Mouse (Mus musculus) hindbrain, embryonic 15.5 days (tissue): ENCODE data around the gene Pip5k1c. TPM values are rescaled to one million over a fixed set of nuclear protein-coding genes. Genes with fewer than 3 reads are reported as not detected.

Source experiments
- ATAC-seq: fragments of 200-750 bp; cut with Nextera tagmentation; 2 replicates; pipeline ENCODE4 v1.8.0; 2017; ENCODE audit warnings: low read depth, moderate number of reproducible peaks, moderate TSS enrichment; ENCODE audit not compliant: low FRiP score
- H3K27ac ChIP-seq: fragments of 300-500 bp; sonication (generic); replicated peaks from 2 replicates; pipeline ENCODE4 v1.5.1; 2015; ENCODE audit warnings: mild to moderate bottlenecking, inconsistent platforms
- H3K27me3 ChIP-seq: fragments of 300-500 bp; sonication (generic); 2 replicates; pipeline ENCODE4 v1.6.1; 2015; ENCODE audit warnings: control low read depth, inconsistent platforms
- H3K36me3 ChIP-seq: fragments of 300-500 bp; sonication (generic); 2 replicates; pipeline ENCODE4 v1.6.1; 2015; ENCODE audit warnings: control low read depth, inconsistent platforms
- H3K4me1 ChIP-seq: fragments of 300-500 bp; sonication (generic); replicated peaks from 2 replicates; pipeline ENCODE4 v1.6.1; 2015; ENCODE audit warnings: control low read depth, inconsistent platforms
- H3K4me2 ChIP-seq: fragments of 300-500 bp; sonication (generic); 2 replicates; pipeline ENCODE4 v1.6.1; 2015; ENCODE audit warnings: moderate library complexity, mild to moderate bottlenecking, inconsistent platforms
- H3K4me3 ChIP-seq: fragments of 300-500 bp; sonication (generic); 2 replicates; pipeline ENCODE4 v1.5.1; 2015; ENCODE audit warnings: mild to moderate bottlenecking, inconsistent platforms
- H3K9ac ChIP-seq: fragments of 300-500 bp; sonication (generic); 2 replicates; pipeline ENCODE4 v1.6.1; 2015; ENCODE audit warnings: inconsistent platforms
- H3K9me3 ChIP-seq: fragments of 300-500 bp; sonication (generic); 2 replicates; pipeline ENCODE4 v1.6.1; 2016; ENCODE audit warnings: control low read depth, inconsistent platforms
- WGBS: fragments of 180-500 bp; shearing (Covaris S2); methylation state at CpG from one replicate; pipeline ENCODE4 v1.1.7; 2015; 5-methylcytosine and 5-hydroxymethylcytosine counted together
- polyA plus RNA-seq: library from polyadenylated mRNA; unstranded; fragments of >200 nt; fragmentation: Nextera tagmentation; extraction: Ambion mirVana; gene quantifications from 2 replicates; pipeline ENCODE4 v1.2.1, GENCODE M21; 2015

The Pip5k1c gene
- polyA plus RNA-seq, 1 experiment from 2014 or later: 151 TPM

DNA sequence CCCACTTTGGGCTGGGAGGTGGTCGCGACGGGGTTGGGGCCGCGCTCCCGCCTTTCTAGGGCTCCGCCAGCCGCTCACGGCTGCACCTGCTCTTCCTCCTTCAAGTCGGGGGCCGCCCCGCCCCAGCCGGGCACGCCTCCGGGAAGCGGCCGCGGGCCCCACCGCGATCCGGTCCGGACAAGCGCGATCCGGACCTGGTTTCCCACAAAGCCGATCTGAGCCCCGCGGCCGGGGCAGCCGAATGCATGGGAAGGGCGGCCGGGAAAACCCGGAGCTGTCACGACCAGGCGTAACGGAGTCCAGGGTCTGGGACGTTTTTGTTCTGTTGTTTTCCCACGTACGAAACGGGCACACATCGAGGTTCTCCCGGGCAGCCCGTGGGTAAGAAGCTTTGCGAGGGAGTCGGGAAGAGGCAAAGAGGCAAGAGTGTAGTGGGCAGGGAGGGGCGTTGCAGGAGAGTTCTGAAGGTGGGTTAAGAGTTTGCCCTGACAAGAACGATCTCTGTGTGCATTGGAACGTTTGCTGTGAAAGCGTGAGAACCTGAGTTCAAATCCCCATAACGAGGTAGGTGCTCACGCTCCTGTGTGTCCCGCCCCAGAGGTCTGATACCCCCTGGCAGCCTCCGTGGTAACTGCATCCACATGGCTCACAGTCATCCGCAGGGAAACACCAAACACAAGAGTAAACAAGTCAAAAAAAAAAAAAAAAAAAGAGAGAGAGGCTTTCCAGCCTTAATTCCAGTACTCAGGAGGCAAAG lies 6.9 kb upstream of the Pip5k1c start:
- ATAC-seq: peak; percentile 78
- H3K27me3 ChIP-seq: peaks cover 28% of the 10 kb centered on the region

DNA sequence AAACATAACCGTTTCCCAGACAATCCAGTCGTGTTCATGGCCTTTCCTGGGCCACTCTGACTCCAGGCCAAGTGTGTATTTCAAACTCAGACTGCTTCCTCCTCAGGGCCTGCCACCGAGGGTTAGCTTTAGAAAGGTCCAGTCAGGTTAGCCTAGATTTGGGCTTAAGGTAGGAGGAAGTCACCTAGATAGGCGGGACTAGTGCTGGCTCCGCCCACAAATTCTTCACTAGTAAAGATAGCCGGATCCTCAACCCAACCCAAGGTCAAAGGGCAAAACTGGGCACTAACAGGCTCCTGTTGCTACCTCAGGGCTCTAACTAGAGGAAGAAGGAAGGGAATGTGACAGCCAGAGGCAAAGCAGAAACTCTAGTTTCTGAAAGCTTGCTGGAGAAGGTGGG lies 6.2 kb upstream of the Pip5k1c start:
- Histone ChIP-seq H3K36me3 (no peaks in the 10 kb centered on the region), H3K27ac (no peak overlapping the region), H3K4me3 (no peak overlapping the region), H3K9ac (no peak overlapping the region), H3K4me2 (no peak overlapping the region), H3K4me1 (peaks cover 16% of the 10 kb centered on the region), H3K9me3 (no peaks in the 10 kb centered on the region), H3K27me3 (peaks cover 28% of the 10 kb centered on the region)
- ATAC-seq: no peak
- WGBS: 46% methylated on average over 6 of the region's 6 CpGs

More for the DNA sequence above, 6.9 kb upstream of the Pip5k1c start:
- peaks cover 10% of the 10 kb centered on the region for H3K4me1 ChIP-seq
- peak overlapping the region; percentile 44 for H3K9ac ChIP-seq
- H3K27ac ChIP-seq: no peak overlapping the region
- H3K9me3 ChIP-seq: no peaks in the 10 kb centered on the region
- WGBS: 2% methylated on average over 54 of the region's 54 CpGs
- H3K4me3 ChIP-seq: peak overlapping the region; percentile 49
- peak overlapping the region; percentile 89 for H3K4me2 ChIP-seq
- no peaks in the 10 kb centered on the region for H3K36me3 ChIP-seq

- no peak for ATAC-seq
- no peak overlapping the region for H3K9ac ChIP-seq
Observed at GRCm38 (mm10) chr10:81287513-81288157, 5.1 kb upstream of the Pip5k1c start.

DNA sequence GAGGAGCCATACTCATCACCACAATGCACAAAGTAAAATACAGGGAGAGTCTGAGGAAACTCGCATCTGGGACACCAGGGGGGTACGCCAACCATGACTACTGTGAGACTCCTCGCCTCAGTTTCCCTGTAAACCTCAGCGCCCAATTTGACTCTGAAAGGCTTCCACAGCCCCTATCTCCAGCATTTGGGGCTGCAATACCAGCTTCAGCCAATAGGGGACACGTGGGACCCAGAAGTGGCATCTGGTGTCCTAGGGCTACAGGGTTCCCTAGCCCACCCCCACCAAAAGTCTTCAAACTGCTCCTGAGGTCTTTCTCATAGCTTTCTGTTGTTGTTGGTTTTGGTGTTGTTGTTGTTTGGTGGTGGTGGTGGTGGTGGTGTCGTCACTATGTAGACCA lies 4.2 kb upstream of the Pip5k1c start:
- Histone ChIP-seq H3K27me3 (peaks cover 20% of the 10 kb centered on the region), H3K9ac (no peak overlapping the region), H3K9me3 (no peaks in the 10 kb centered on the region), H3K4me1 (peaks cover 16% of the 10 kb centered on the region), H3K4me2 (no peak overlapping the region), H3K36me3 (no peaks in the 10 kb centered on the region), H3K4me3 (no peak overlapping the region), H3K27ac (no peak overlapping the region)
- 31% methylated on average over 6 of the region's 6 CpGs for WGBS
- no peak for ATAC-seq

More at GRCm38 (mm10) chr10:81287513-81288157, 5.1 kb upstream of the Pip5k1c start:
- H3K27ac ChIP-seq: no peak overlapping the region
- no peaks in the 10 kb centered on the region for H3K9me3 ChIP-seq
- H3K4me3 ChIP-seq: no peak overlapping the region
- H3K27me3 ChIP-seq: peaks cover 24% of the 10 kb centered on the region
- H3K4me2 ChIP-seq: no peak overlapping the region
- peaks cover 16% of the 10 kb centered on the region for H3K4me1 ChIP-seq
- 61% methylated on average over 8 of the region's 8 CpGs for WGBS
- H3K36me3 ChIP-seq: no peaks in the 10 kb centered on the region

GRCm38 (mm10) chr10:81289278-81289677 lies 3.5 kb upstream of the Pip5k1c start:
- no peak overlapping the region for H3K27ac ChIP-seq
- H3K27me3 ChIP-seq: peaks cover 17% of the 10 kb centered on the region; the same call in 1 of the 2 replicates
- H3K4me3 ChIP-seq: no peak overlapping the region
- H3K4me2 ChIP-seq: no peak overlapping the region
- no peak overlapping the region for H3K9ac ChIP-seq
- H3K36me3 ChIP-seq: no peaks in the 10 kb centered on the region
- WGBS: 6% methylated on average over 7 of the region's 7 CpGs
- no peaks in the 10 kb centered on the region for H3K9me3 ChIP-seq
- ATAC-seq: no peak
- peaks cover 22% of the 10 kb centered on the region for H3K4me1 ChIP-seq

- Histone ChIP-seq H3K9ac (no peak overlapping the region), H3K36me3 (no peaks in the 10 kb centered on the region), H3K9me3 (no peaks in the 10 kb centered on the region), H3K27ac (no peak overlapping the region), H3K4me3 (no peak overlapping the region), H3K27me3 (peaks cover 16% of the 10 kb centered on the region; the same call in 1 of the 2 replicates), H3K4me1 (peaks cover 28% of the 10 kb centered on the region), H3K4me2 (no peak overlapping the region)
- WGBS: 62% methylated on average over 14 of the region's 14 CpGs
- no peak for ATAC-seq
Observed at GRCm38 (mm10) chr10:81289811-81290210, 3.0 kb upstream of the Pip5k1c start.

DNA sequence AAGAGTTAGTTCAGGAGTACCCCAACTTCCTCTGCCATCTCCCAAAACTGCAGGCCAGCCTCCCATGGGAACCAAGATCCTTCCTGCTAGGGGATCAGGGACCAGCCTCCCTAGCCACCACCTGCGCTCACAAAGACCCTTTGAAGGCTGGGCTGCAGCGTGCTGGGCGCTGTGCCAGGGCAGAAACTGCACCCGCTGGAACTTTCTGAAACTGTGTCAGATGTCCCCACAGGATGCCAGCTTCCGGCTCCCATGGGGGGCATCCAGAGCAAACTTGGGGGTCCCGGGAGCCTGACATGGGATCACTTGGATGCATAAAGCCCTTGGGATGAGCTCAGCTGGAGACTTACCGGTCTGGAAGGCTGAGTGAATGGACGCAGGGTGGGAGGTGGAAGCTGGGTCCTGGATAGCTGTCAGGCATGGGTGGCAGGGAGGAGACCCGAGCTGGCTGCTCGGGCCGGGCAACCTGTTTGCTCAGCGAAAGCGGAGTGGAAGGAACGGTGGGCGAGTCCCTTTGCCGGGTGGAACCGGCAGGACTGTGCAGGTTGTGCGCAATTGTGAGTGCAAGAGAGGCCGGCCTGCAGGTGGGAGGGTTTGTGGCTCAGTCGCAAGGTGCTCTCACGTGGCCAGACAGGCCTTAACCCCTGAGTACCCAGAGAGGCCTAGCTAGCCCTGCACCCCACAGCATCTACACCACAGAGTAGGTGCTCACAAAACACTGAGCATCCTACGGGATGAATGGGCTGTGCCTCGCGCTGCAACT lies 1.9 kb upstream of the Pip5k1c start:
- Histone ChIP-seq H3K9ac (no peak overlapping the region), H3K27ac (no peak overlapping the region), H3K4me1 (peaks cover 37% of the 10 kb centered on the region)

DNA sequence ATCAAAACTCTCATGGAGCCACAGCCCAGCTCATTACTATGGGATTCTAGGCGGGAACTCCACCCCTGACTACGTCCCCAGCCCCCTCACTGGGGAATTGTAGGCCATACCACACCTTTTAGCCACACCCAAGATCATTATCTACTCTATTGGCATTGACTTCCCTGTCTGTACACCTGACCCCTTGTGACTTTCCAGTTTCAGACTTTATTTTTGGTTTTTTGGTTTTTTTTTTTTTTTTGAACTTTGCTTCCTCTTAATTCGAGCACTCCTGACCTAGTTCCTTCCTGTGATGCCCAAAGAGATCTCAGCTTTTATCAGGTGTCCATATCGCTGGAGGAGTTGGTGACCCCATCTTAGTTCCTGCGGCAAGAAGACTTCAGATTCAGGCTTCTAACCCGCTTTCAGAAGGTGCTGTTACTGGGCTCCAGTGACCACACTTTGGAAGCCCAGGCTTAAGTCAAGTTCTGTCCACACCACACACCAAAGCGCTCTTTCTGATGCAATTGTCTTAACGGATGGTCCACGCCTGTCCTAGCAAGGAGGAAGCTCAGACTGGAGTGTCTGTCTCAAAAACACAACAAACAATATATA lies 1.2 kb upstream of the Pip5k1c start, which contains the start of gene Tjp3:
Gene Tjp3 (minus strand): TSS at position 71 of the 594 bp plus-strand sequence.
- Histone ChIP-seq H3K4me1 (peaks cover 36% of the 10 kb centered on the region), H3K27me3 (0 out of 2 replicates have a peak, but pooled peaks cover 11% of the 10 kb centered on the region), H3K9ac (no peak within 1 kb of the TSS), H3K36me3 (no peaks in the 10 kb centered on the region), H3K27ac (no peak within 1 kb of the TSS), H3K4me3 (peak within 1 kb of the TSS; percentile 90), H3K9me3 (no peaks in the 10 kb centered on the region), H3K4me2 (peak within 1 kb of the TSS; percentile 71)
- WGBS: 75% methylated on average over 9 of the region's 9 CpGs
- ATAC-seq: no peak

More for the DNA sequence above, 1.9 kb upstream of the Pip5k1c start:
- Histone ChIP-seq H3K27me3 (0 out of 2 replicates have a peak, but pooled peaks cover 11% of the 10 kb centered on the region), H3K4me2 (peak overlapping the region; percentile 14), H3K9me3 (no peaks in the 10 kb centered on the region), H3K4me3 (no peak overlapping the region), H3K36me3 (no peaks in the 10 kb centered on the region)
- ATAC-seq: no peak
- WGBS: 13% methylated on average over 24 of the region's 24 CpGs

GRCm38 (mm10) chr10:81293334-81294030 lies 719 bp downstream of the Pip5k1c start:
- peaks cover 42% of the 10 kb centered on the region for H3K4me1 ChIP-seq
- 4% methylated on average over 25 of the region's 25 CpGs for WGBS
- ATAC-seq: peak; percentile 24

GRCm38 (mm10) chr10:81294442-81294841 lies 1.7 kb downstream of the Pip5k1c start:
- peaks cover 44% of the 10 kb centered on the region for H3K4me1 ChIP-seq
- ATAC-seq: no peak
- WGBS: 57% methylated on average over 8 of the region's 8 CpGs
- peak overlapping the region; percentile 71 for H3K4me2 ChIP-seq
- H3K27ac ChIP-seq: no peak overlapping the region
- H3K4me3 ChIP-seq: peak overlapping the region; percentile 90
- peak overlapping the region; percentile 89 for H3K9ac ChIP-seq
- no peaks in the 10 kb centered on the region for H3K36me3 ChIP-seq
- no peaks in the 10 kb centered on the region for H3K9me3 ChIP-seq
- H3K27me3 ChIP-seq: 0 out of 2 replicates have a peak, but pooled peaks cover 11% of the 10 kb centered on the region

More at GRCm38 (mm10) chr10:81293334-81294030, 719 bp downstream of the Pip5k1c start:
- Histone ChIP-seq H3K27ac (peak overlapping the region; percentile 92), H3K9me3 (no peaks in the 10 kb centered on the region), H3K9ac (peak overlapping the region; percentile 89), H3K4me2 (peak overlapping the region; percentile 71), H3K36me3 (no peaks in the 10 kb centered on the region), H3K27me3 (0 out of 2 replicates have a peak, but pooled peaks cover 11% of the 10 kb centered on the region), H3K4me3 (peak overlapping the region; percentile 90)

- 91% methylated on average over 6 of the region's 6 CpGs for WGBS
- H3K4me3 ChIP-seq: no peak overlapping the region
- no peak overlapping the region for H3K9ac ChIP-seq
- no peaks in the 10 kb centered on the region for H3K36me3 ChIP-seq
- H3K27ac ChIP-seq: no peak overlapping the region
- H3K4me2 ChIP-seq: peak overlapping the region; percentile 71
- 0 out of 2 replicates have a peak, but pooled peaks cover 6% of the 10 kb centered on the region for H3K27me3 ChIP-seq
- no peak for ATAC-seq
- no peaks in the 10 kb centered on the region for H3K9me3 ChIP-seq
- peaks cover 47% of the 10 kb centered on the region for H3K4me1 ChIP-seq
Observed at GRCm38 (mm10) chr10:81295185-81295584, 2.4 kb downstream of the Pip5k1c start.
